Mouse (Mus musculus): Measurements from ENCODE around the gene Fcgr3.

DNA sequence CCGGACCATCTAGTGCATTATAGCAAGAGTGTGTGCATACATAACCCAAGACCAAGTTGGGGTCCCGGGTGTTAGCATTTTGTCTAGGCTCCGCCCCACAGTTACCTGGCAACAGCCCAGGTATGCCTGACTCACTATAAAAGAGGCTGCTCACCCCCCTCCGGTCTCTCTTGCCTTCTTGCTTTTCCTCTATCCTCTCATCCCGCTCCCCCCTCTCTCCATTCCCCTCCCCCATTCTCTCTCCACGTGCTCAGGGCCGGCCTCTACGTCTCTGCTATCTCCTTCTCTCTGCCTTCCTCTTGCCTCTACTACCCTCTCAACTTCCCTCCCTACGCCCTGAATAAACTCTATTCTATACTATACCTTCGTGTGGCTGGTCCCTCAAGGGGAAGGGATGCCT, 32.0 kb downstream of the Fcgr3 start:
- TF ChIP-seq CTCF (conservative IDR thresholded peaks at IDR 0.05; ENCODE audit: low read length) (no peak), POU5F1 (IDR thresholded peaks at IDR 0.05; ENCODE audit: borderline replicate concordance, low read length) (no peak), NANOG (IDR thresholded peaks at IDR 0.05; ENCODE audit: borderline replicate concordance, low read length) (no peak)

All from E14TG2a.4 (cell line).